Mouse (Mus musculus): ENCODE data around the gene Olfr770.
"Not testable (repeated sequence)": the region's sequence is repeated elsewhere in the genome, so short reads cannot be mapped to it uniquely, and the experiment has no call there.

The Olfr770 gene

GRCm38 (mm10) chr10:129138898-129139297, at the start of gene Olfr770:
Olfr770 (minus strand) TSS chr10:129138998.
- DNase-seq, result no peak

- DNase-seq, result not testable (repeated sequence)
Measured at GRCm38 (mm10) chr10:129187319-129187718, 48.5 kb upstream of the Olfr770 start, which contains the start of gene Olfr773. Olfr773 (minus strand) TSS chr10:129187419.

GRCm38 (mm10) chr10:129177821-129178220, 39.0 kb upstream of the Olfr770 start, which contains the start of gene Olfr772:
Olfr772 (minus strand) TSS chr10:129177921.
- not testable (repeated sequence) for DNase-seq

- DNase-seq, result no peak
Measured at GRCm38 (mm10) chr10:129164651-129165050, 25.9 kb upstream of the Olfr770 start, which contains the start of gene Olfr771. Olfr771 (minus strand) TSS chr10:129164751.

- no peak for DNase-seq
Measured at GRCm38 (mm10) chr10:129117761-129118160, 21.0 kb downstream of the Olfr770 start, which contains the start of gene Olfr769. Olfr769 (minus strand) TSS chr10:129117861.

- DNase-seq, result no peak
Measured at GRCm38 (mm10) chr10:129115146-129115545, 23.7 kb downstream of the Olfr770 start.

- DNase-seq, result peak; percentile 1
Measured at GRCm38 (mm10) chr10:129101231-129101630, 37.6 kb downstream of the Olfr770 start.

GRCm38 (mm10) chr10:129099275-129099674, 39.5 kb downstream of the Olfr770 start, which contains the start of gene Olfr768:
Olfr768 (minus strand) TSS chr10:129099375.
- DNase-seq, result no peak

- not testable (repeated sequence) for DNase-seq
Measured at GRCm38 (mm10) chr10:129082810-129083209, 56.0 kb downstream of the Olfr770 start, which contains the start of gene Olfr767. Olfr767 (minus strand) TSS chr10:129082910.

Data from embryo, embryonic 11 days (tissue).